Mouse (Mus musculus): Measurements from ENCODE around the gene Tex22.

DNA sequence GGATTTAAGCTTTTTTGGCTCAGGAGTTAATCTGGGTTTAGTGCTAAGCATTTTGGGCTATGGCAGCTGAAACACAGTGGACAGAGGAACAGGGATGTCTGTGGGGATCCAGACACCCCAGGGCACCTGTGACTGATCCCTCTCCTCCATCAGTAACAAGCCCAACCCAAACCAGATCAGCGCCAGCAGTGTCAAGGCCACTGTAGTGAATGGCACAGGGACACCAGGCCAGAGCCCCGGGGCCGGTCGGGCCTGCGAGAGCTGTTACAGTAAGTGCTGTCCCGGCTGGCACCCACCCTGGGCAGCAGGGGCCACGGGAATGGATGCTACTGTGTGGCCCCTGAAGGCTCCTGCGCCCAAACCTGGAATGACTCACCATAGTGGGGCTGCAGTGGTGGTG lies 56.4 kb downstream of the Tex22 start:
- TF ChIP-seq CTCF (IDR thresholded peaks at IDR 0.05; ENCODE audit: low read depth, low read length) (no peak), POLR2A (IDR thresholded peaks at IDR 0.05; ENCODE audit: extremely low read depth, insufficient read depth, low read length) (no peak)

All from liver, adult 2 months (tissue).